Mouse (Mus musculus) NIH3T3 (cell line): ENCODE results near the gene Efnb1.
A peak's percentile ranks its signal among the peaks of the same experiment; 100 is the strongest.

Experiments
- DNase-seq: peaks from one replicate; pipeline ENCODE4 v3.0.0-alpha.2; 2012; ENCODE audit warnings: low read depth

Gene Efnb1

DNA sequence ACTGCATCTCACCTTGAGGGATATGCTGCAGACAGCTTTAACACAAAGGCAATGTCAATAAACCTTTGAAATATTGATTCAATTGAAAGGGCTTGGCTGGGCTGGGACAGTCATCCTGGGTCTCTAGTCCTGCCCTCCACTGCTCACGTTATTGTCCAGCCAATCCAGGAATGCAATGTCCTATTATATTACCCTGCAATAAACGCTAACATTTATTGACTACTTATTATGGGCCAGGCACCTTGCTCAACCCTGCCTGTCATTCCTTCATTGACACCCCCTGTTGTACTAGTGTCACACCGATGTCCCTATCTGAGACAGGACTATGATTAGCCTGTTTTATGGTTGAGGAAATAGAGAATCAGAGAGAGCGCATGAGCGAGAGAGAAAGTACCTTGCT, 18.4 kb downstream of the Efnb1 start:
- no peak for DNase-seq

GRCm38 (mm10) chrX:99159020-99159419, 23.1 kb downstream of the Efnb1 start:
- no peak for DNase-seq

GRCm38 (mm10) chrX:99164111-99164510, 28.2 kb downstream of the Efnb1 start:
- DNase-seq, result no peak

DNA sequence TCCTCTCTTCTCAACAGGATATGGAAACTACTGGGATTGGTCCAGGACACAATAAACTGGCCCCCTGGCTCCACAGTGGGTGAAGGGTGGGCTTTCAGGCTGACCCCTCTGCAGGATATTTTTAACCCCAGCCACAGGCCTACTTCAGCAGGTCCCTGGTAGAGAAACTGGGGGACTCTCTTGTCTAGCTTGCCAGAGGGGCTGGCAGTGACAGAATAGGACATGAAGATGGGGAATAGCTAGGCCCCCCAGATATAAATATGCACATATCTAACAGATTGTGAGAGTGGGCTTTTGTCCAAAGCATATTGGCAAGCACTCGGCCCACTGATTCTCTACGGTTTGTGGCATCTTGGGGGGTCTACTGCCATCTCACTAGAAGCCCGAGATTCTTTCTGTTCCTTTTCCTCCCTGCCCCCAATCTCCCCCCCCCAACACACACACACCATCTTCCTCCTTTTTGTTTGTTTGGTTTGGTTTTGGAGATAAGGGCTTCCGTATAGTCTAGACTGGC, 29.0 kb downstream of the Efnb1 start:
- no peak for DNase-seq

DNA sequence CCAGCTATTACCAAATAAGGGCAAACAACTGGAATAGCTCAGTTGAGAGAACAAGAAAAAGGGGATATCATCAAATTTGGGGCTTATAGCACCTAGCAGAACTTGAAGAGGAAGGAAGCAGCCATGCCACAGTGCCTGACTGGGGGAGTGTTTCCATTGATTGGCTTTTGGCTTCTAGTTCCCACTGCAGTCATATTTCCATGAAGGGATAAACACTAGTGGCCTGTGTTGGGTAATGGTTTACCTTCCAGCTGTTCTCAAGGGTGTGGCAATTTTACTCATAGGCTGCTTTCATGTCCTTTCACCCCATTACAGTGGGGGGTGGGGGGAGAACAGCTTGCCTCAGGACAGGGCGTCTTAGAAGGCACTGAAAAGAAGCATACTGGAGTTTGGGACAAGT, 31.1 kb downstream of the Efnb1 start:
- no peak for DNase-seq

- DNase-seq, result no peak
Measured at GRCm38 (mm10) chrX:99167550-99167949, 31.6 kb downstream of the Efnb1 start.

- DNase-seq, result no peak
Measured at GRCm38 (mm10) chrX:99172301-99172700, 36.4 kb downstream of the Efnb1 start.

DNA sequence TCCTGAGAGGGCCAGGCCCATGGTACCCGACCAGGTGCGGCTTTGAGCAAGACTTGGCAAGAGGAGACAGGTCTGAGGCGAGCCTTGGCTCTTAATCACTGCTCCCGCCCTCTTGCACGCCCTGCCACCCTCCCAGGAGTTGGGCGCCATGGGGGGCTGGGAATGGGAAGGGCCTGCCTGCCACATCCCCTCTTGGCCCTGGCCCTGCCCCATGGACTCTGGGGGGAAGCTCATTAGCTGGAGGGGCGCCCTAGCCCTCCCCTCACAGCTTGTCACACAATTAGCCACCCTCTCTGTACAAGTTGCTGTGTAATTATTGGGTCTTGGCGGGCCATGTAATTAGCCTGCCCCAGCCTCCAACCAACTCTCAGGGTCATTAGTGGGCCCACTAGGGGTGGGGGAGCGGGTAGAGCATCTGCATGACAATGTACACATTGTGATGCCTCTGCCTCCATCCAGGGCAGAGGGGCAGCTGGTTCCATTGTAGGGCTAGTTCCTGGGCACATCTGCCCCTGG, 49.2 kb downstream of the Efnb1 start:
- no peak for DNase-seq

DNA sequence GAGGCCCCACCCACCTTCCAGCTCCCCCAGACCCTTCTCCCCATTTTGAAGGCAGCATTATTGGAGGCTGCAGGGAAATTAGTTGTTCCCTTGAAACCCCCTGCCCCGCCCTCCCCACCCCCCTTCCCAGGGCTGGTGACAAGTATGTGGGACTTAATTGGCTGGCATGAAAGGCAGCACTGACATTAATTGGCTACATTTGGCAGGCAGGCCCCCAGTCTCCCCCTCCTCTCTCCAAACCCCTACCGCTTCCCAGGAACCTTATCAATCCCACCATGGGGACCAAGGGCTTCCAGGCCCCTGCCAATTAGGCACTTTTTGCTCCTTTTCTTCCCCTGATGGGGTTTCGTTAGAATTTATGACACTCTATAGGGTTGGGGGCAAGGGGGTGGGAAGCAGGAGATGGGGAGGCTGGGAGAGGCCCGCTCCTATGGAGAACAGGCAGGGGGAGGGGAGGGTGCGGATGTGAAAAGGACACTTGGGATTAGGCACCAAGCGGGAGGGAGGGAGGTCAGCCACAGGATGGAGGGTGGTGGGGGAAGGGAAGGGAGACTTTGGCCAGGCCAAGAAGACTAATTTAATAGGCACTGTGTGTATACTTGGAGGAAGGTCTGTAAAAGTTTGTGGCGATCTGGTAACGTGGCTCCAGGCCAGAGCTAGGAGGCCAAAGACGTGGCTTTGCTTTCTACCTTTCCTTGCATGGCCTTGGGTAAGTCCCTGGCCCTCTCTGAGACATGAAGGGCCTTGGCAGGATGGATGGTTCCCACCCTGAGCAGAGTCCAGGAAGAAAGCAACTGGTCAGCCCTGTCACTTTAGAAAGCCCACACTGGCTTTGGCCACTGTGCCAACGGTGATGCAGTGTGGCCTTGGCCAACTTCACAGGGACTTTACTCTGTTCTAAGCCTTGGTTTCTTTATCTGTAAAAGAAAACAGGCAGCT, 50.8 kb downstream of the Efnb1 start:
- DNase-seq, result no peak

GRCm38 (mm10) chrX:99191441-99192087, 55.6 kb downstream of the Efnb1 start:
- DNase-seq, result no peak

DNA sequence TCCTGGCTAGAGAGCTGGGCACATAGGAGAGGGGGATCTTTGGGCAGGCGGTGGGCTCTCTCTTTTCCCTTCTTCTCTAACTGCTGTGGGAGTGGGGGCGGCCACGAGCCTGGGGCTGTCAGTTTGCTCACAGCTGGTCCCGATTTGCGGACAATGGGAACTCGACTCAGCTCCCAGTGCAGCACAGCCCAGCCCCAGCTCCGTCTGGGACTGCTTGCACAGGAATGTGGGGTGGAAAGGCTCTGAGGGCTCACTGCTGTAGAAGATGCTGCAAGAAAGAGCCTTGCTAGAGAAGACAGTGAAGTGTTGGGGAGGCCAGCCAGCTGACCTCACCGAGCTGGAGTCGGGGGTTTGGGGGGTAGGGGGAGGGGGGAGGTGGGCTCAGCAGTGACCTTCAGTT, 61.0 kb downstream of the Efnb1 start:
- peak; percentile 1 for DNase-seq

- DNase-seq, result no peak
Measured at GRCm38 (mm10) chrX:99198532-99198931, 62.6 kb downstream of the Efnb1 start.
